Mouse (Mus musculus) CH12.LX (cell line): ENCODE data around the gene Rab4a. TPM values are rescaled to one million over a fixed set of nuclear protein-coding genes. Genes with fewer than 3 reads are reported as not detected.

Source experiments
- DNase-seq: peaks from one replicate; pipeline ENCODE4 v3.0.0-alpha.2; 2013; ENCODE audit errors: extremely low read depth
- H3K27ac ChIP-seq: 2 replicates; pipeline ENCODE4 v1.5.1; 2012; ENCODE audit warnings: low read depth, mild to moderate bottlenecking, control low read depth, moderate library complexity; ENCODE audit not compliant: insufficient read depth
- H3K27me3 ChIP-seq: replicated peaks from 2 replicates; pipeline ENCODE3; 2012; ENCODE audit warnings: inconsistent platforms
- H3K36me3 ChIP-seq, 2 experiments: replicated peaks in 1 of 2; 2 replicates each; pipeline versions ENCODE3 to v1.6.1; 2012; ENCODE audit warnings: inconsistent platforms in 1 of 2, low read length in 1 of 2, mild to moderate bottlenecking in 1 of 2, mixed read lengths in 1 of 2, moderate library complexity in 1 of 2; ENCODE audit not compliant: control insufficient read depth in 1 of 2, insufficient read depth in 1 of 2
- H3K4me1 ChIP-seq, 2 experiments: 2 replicates each; pipeline ENCODE4 v1.6.1; 2012; ENCODE audit warnings: inconsistent platforms in 1 of 2, moderate library complexity in 1 of 2; ENCODE audit not compliant: insufficient read depth in 2 of 2, control insufficient read depth in 1 of 2
- H3K4me2 ChIP-seq: 2 replicates; pipeline ENCODE4 v1.6.1; 2012; ENCODE audit warnings: low read depth, mild to moderate bottlenecking, control low read depth; ENCODE audit not compliant: poor library complexity, insufficient read depth, severe bottlenecking
- H3K4me3 ChIP-seq, 3 experiments: fragments of 150-350 bp in 1 of 3; sonication (generic) in 1 of 3; replicated peaks in 1 of 3; 2 replicates each; pipeline versions ENCODE3 to v1.5.1; 2011 to 2012; ENCODE audit warnings: low read depth in 2 of 3, low read length in 2 of 3, mild to moderate bottlenecking in 2 of 3, moderate library complexity in 2 of 3, control low read depth in 1 of 3, improper control_type of control experiment in 1 of 3, inconsistent platforms in 1 of 3, mixed read lengths in 1 of 3; ENCODE audit not compliant: poor library complexity in 1 of 3
- H3K79me2 ChIP-seq: replicated peaks from 2 replicates; pipeline ENCODE4 v1.6.1; 2012; ENCODE audit warnings: mild to moderate bottlenecking, moderate library complexity; ENCODE audit not compliant: control insufficient read depth, poor library complexity, insufficient read depth, severe bottlenecking; ENCODE audit errors: extremely low read depth
- H3K9ac ChIP-seq: 2 replicates; pipeline ENCODE4 v1.6.1; 2012; ENCODE audit warnings: low read depth, mild to moderate bottlenecking, control low read depth, moderate library complexity; ENCODE audit not compliant: insufficient read depth
- H3K9me3 ChIP-seq: replicated peaks from 2 replicates; pipeline ENCODE3; 2012; ENCODE audit warnings: low read length, inconsistent platforms, mixed read lengths
- BHLHE40 ChIP-seq: IDR thresholded peaks from 2 replicates; pipeline ENCODE4 v1.6.1; 2011; ENCODE audit warnings: mild to moderate bottlenecking, low read depth, low read length, improper control_type of control experiment
- CTCF ChIP-seq, 2 experiments: IDR thresholded peaks in 1 of 2; conservative IDR thresholded peaks in 1 of 2; 2 replicates each; pipeline ENCODE4 v1.5.1; 2011 to 2012; ENCODE audit warnings: low read depth in 2 of 2, low read length in 2 of 2, improper control_type of control experiment in 1 of 2, inconsistent platforms in 1 of 2, mild to moderate bottlenecking in 1 of 2, moderate library complexity in 1 of 2
- EP300 ChIP-seq: IDR thresholded peaks from 2 replicates; pipeline ENCODE4 v1.6.1; 2011; ENCODE audit warnings: low read length, improper control_type of control experiment
- GABPA ChIP-seq: IDR thresholded peaks from 2 replicates; pipeline ENCODE4 v1.6.1; 2012; ENCODE audit warnings: low read depth, low read length, improper control_type of control experiment, inconsistent platforms; ENCODE audit not compliant: insufficient replicate concordance
- JUN ChIP-seq: IDR thresholded peaks from 2 replicates; pipeline ENCODE4 v1.6.1; 2011; ENCODE audit warnings: low read depth, mild to moderate bottlenecking, low read length, improper control_type of control experiment, moderate library complexity; ENCODE audit not compliant: insufficient read depth
- JUND ChIP-seq: conservative IDR thresholded peaks from 2 replicates; pipeline ENCODE4 v1.6.1; 2011; ENCODE audit warnings: low read depth, low read length, improper control_type of control experiment
- KAT2A ChIP-seq: IDR thresholded peaks from 2 replicates; pipeline ENCODE4 v1.6.1; 2012; ENCODE audit warnings: low read length, improper control_type of control experiment, inconsistent platforms; ENCODE audit not compliant: insufficient replicate concordance
- MAFK ChIP-seq: IDR thresholded peaks from 2 replicates; pipeline ENCODE4 v1.6.1; 2011; ENCODE audit warnings: low read length, improper control_type of control experiment; ENCODE audit not compliant: insufficient replicate concordance
- MAZ ChIP-seq: IDR thresholded peaks from 2 replicates; pipeline ENCODE4 v1.6.1; 2012; ENCODE audit warnings: low read depth, mild to moderate bottlenecking, inconsistent platforms, low read length, improper control_type of control experiment, moderate library complexity
- MXI1 ChIP-seq: IDR thresholded peaks from 2 replicates; pipeline ENCODE4 v1.6.1; 2011; ENCODE audit warnings: mild to moderate bottlenecking, low read depth, low read length, improper control_type of control experiment
- MYC ChIP-seq: IDR thresholded peaks from 2 replicates; pipeline ENCODE4 v1.6.1; 2011; ENCODE audit warnings: low read depth, mild to moderate bottlenecking, improper control_type of control experiment, low read length
- NRF1 ChIP-seq: IDR thresholded peaks from 2 replicates; pipeline ENCODE4 v1.6.1; 2014; ENCODE audit warnings: low read depth, mild to moderate bottlenecking, inconsistent platforms, low read length, improper control_type of control experiment, moderate library complexity
- PAX5 ChIP-seq: IDR thresholded peaks from 2 replicates; pipeline ENCODE4 v1.6.1; 2012; ENCODE audit warnings: low read length, inconsistent platforms, mixed read lengths
- POLR2A ChIP-seq: IDR thresholded peaks from 2 replicates; pipeline ENCODE4 v1.6.1; 2011; ENCODE audit warnings: low read depth, mild to moderate bottlenecking, improper control_type of control experiment, low read length
- RCOR1 ChIP-seq: conservative IDR thresholded peaks from 2 replicates; pipeline ENCODE4 v1.6.1; 2012; ENCODE audit warnings: low read depth, mild to moderate bottlenecking, inconsistent platforms, low read length, improper control_type of control experiment
- UBTF ChIP-seq: IDR thresholded peaks from 2 replicates; pipeline ENCODE4 v1.6.1; 2012; ENCODE audit warnings: low read depth, mild to moderate bottlenecking, inconsistent platforms, low read length, improper control_type of control experiment, moderate library complexity
- ZC3H11A ChIP-seq: IDR thresholded peaks from 2 replicates; pipeline ENCODE4 v1.6.1; 2012; ENCODE audit warnings: low read depth, mild to moderate bottlenecking, inconsistent platforms, low read length, improper control_type of control experiment
- ZNF384 ChIP-seq: IDR thresholded peaks from 2 replicates; pipeline ENCODE4 v1.6.1; 2012; ENCODE audit warnings: low read depth, low read length, improper control_type of control experiment, inconsistent platforms
- dilution Hi-C: fragments of 300-500 bp; cut with MboI; formaldehyde crosslinking; loops from 2 replicates; pipeline ENCODE4 v1.14.3; 2020; ENCODE audit warnings: low sequenced_read_pairs; ENCODE audit not compliant: extremely low pct_unique_long_range_greater_than_20kb, extremely low pct_ligation_motif_present
- in situ Hi-C: fragments of 300-500 bp; cut with MboI; formaldehyde crosslinking; loops from 3 replicates; pipeline ENCODE4 v1.14.3; 2019; ENCODE audit warnings: low sequenced_read_pairs, low pct_ligation_motif_present, low pct_unique_long_range_greater_than_20kb, mixed read lengths
- polyA plus RNA-seq: library from polyadenylated mRNA; unstranded; fragments of >175 nt; gene quantifications from 2 replicates; pipeline ENCODE4 v1.2.1, GENCODE M21; 2012; ENCODE audit warnings: low read depth; ENCODE audit not compliant: insufficient read length
- total RNA-seq, 2 experiments: library from RNA; depleted of rRNA; stranded (reverse); fragments of 300-350 nt in 1 of 2; fragments of >200 nt in 1 of 2; gene quantifications; 2 replicates each; pipeline ENCODE4 v1.2.3; 2012 to 2014

Rab4a gene
- total and polyA plus RNA-seq, 3 experiments, result not detected

- peaks cover 5% of the 10 kb centered on the region for H3K9me3 ChIP-seq
- dilution Hi-C loops (no loop called here), in situ Hi-C loops (no loop called here)
- no peak overlapping the region for H3K27ac ChIP-seq
- H3K4me1 ChIP-seq, result peaks cover 0 to 4% of the 10 kb centered on the region in 2 experiments; a peak in 1 of 4 replicates
- no peak for DNase-seq
- H3K4me2 ChIP-seq, result no peak overlapping the region
- H3K9ac ChIP-seq, result no peak overlapping the region
- no peaks in the 10 kb centered on the region for H3K79me2 ChIP-seq
- H3K36me3 ChIP-seq, result peaks cover 0 to 6% of the 10 kb centered on the region in 2 experiments
- no peaks in the 10 kb centered on the region for H3K27me3 ChIP-seq
- TF ChIP-seq RCOR1 (no peak), ZNF384 (no peak), GABPA (no peak), BHLHE40 (no peak), NRF1 (no peak), PAX5 (no peak), CTCF (conservative IDR thresholded peaks at IDR 0.05 in 1 of 2, IDR thresholded peaks at IDR 0.05 in 1 of 2; ENCODE audit: low read depth in 2 of 2, low read length in 2 of 2) (no peak), ZC3H11A (no peak), POLR2A (no peak), JUND (no peak), KAT2A (no peak), MXI1 (no peak), MAZ (no peak)
- TF ChIP-seq, all 38 proteins: peak for 0
- H3K4me3 ChIP-seq, result no peak overlapping the region
Measured at GRCm38 (mm10) chr8:123826758-123827157, 21.0 kb downstream of the Rab4a start.

- H3K9me3 ChIP-seq, result peaks cover 5% of the 10 kb centered on the region
- H3K27ac ChIP-seq, result no peak overlapping the region
- H3K27me3 ChIP-seq, result no peaks in the 10 kb centered on the region
- no peak overlapping the region for H3K9ac ChIP-seq
- in situ Hi-C loops (no loop called here), dilution Hi-C loops (no loop called here)
- no peak for DNase-seq
- no peak overlapping the region for H3K4me3 ChIP-seq
- H3K4me2 ChIP-seq, result no peak overlapping the region
- H3K36me3 ChIP-seq, result peaks cover 0 to 6% of the 10 kb centered on the region in 2 experiments
- TF ChIP-seq KAT2A, result no peak
- no peak for TF ChIP-seq ZNF384
- TF ChIP-seq POLR2A, result no peak
- no peak for TF ChIP-seq MYC
- no peak for TF ChIP-seq CTCF (conservative IDR thresholded peaks at IDR 0.05 in 1 of 2, IDR thresholded peaks at IDR 0.05 in 1 of 2; ENCODE audit: low read depth in 2 of 2, low read length in 2 of 2)
- no peak for TF ChIP-seq MAFK
- TF ChIP-seq UBTF, result no peak
- no peak for TF ChIP-seq JUN
- TF ChIP-seq EP300, result no peak
- peaks cover 0 to 4% of the 10 kb centered on the region in 2 experiments; a peak in 1 of 4 replicates for H3K4me1 ChIP-seq
- no peaks in the 10 kb centered on the region for H3K79me2 ChIP-seq
Measured at GRCm38 (mm10) chr8:123827523-123827922, 21.7 kb downstream of the Rab4a start.
